Mouse (Mus musculus) testis, adult 2 months (tissue): ENCODE results near the gene R3hdm2. TPM values are rescaled to one million over a fixed set of nuclear protein-coding genes. Genes with fewer than 3 reads are reported as not detected.

Source experiments
- H3K27ac ChIP-seq: fragments of 200-500 bp; 2 replicates; pipeline ENCODE4 v1.5.1; 2012; ENCODE audit warnings: low read depth, low read length; ENCODE audit not compliant: control insufficient read depth, insufficient read depth
- H3K27me3 ChIP-seq: fragments of 200-500 bp; 2 replicates; pipeline ENCODE4 v1.6.1; 2012; ENCODE audit warnings: mild to moderate bottlenecking, low read length, moderate library complexity; ENCODE audit not compliant: control insufficient read depth, insufficient read depth
- H3K36me3 ChIP-seq: fragments of 200-500 bp; 2 replicates; pipeline ENCODE4 v1.6.1; 2012; ENCODE audit warnings: mild to moderate bottlenecking, low read length; ENCODE audit not compliant: control insufficient read depth, insufficient read depth
- H3K4me1 ChIP-seq: fragments of 200-500 bp; 2 replicates; pipeline ENCODE4 v1.6.1; 2012; ENCODE audit warnings: low read length; ENCODE audit not compliant: control insufficient read depth, insufficient read depth
- H3K4me3 ChIP-seq: fragments of 200-500 bp; 2 replicates; pipeline ENCODE4 v1.5.1; 2012; ENCODE audit warnings: low read depth, mild to moderate bottlenecking, low read length, moderate library complexity, mixed read lengths; ENCODE audit not compliant: control insufficient read depth
- CTCF ChIP-seq: fragments of 200-500 bp; IDR thresholded peaks from 2 replicates; pipeline ENCODE4 v1.5.1; 2012; ENCODE audit warnings: low read depth, mild to moderate bottlenecking, inconsistent platforms, low read length, moderate library complexity; ENCODE audit not compliant: control insufficient read depth, insufficient read depth, insufficient replicate concordance
- POLR2A ChIP-seq: fragments of 200-500 bp; IDR thresholded peaks from 2 replicates; pipeline ENCODE4 v1.6.1; 2012; ENCODE audit warnings: low read depth, mild to moderate bottlenecking, inconsistent platforms, low read length, moderate library complexity; ENCODE audit not compliant: control insufficient read depth
- polyA plus RNA-seq: library from polyadenylated mRNA; depleted of rRNA; stranded (reverse); fragments of >200 nt; gene quantifications from 2 replicates; pipeline ENCODE4 v1.2.3, GENCODE M21; 2012

R3hdm2 gene
- polyA plus RNA-seq, 1 experiment = 56.0 TPM

- Histone ChIP-seq H3K36me3 (no peaks in the 10 kb centered on the region), H3K27ac (no peak overlapping the region), H3K27me3 (no peaks in the 10 kb centered on the region), H3K4me1 (no peaks in the 10 kb centered on the region), H3K4me3 (no peak overlapping the region)
- TF ChIP-seq POLR2A = no peak
- TF ChIP-seq CTCF = no peak
These were observed 32.6 kb downstream of the R3hdm2 start for GRCm38 (mm10) chr10:127412776-127413175.

- no peaks in the 10 kb centered on the region for H3K36me3 ChIP-seq
- H3K4me1 ChIP-seq = no peaks in the 10 kb centered on the region
- no peaks in the 10 kb centered on the region for H3K27me3 ChIP-seq
- no peak for TF ChIP-seq CTCF
- TF ChIP-seq POLR2A = no peak
- H3K4me3 ChIP-seq = no peak overlapping the region
- no peak overlapping the region for H3K27ac ChIP-seq
These were observed 33.5 kb downstream of the R3hdm2 start for GRCm38 (mm10) chr10:127413585-127413984.

- no peak for TF ChIP-seq POLR2A
- TF ChIP-seq CTCF = no peak
These were observed 34.0 kb downstream of the R3hdm2 start for GRCm38 (mm10) chr10:127414141-127414540.

GRCm38 (mm10) chr10:127420131-127420530, 40.0 kb downstream of the R3hdm2 start:
- Histone ChIP-seq H3K4me1 (no peaks in the 10 kb centered on the region), H3K27ac (no peak overlapping the region), H3K36me3 (no peaks in the 10 kb centered on the region), H3K27me3 (no peaks in the 10 kb centered on the region), H3K4me3 (no peak overlapping the region)
- TF ChIP-seq POLR2A = no peak
- no peak for TF ChIP-seq CTCF

More at GRCm38 (mm10) chr10:127414141-127414540, 34.0 kb downstream of the R3hdm2 start:
- no peaks in the 10 kb centered on the region for H3K36me3 ChIP-seq
- H3K27me3 ChIP-seq = no peaks in the 10 kb centered on the region
- no peak overlapping the region for H3K4me3 ChIP-seq
- H3K27ac ChIP-seq = no peak overlapping the region
- no peaks in the 10 kb centered on the region for H3K4me1 ChIP-seq

- no peak for TF ChIP-seq POLR2A
- TF ChIP-seq CTCF = no peak
- no peaks in the 10 kb centered on the region for H3K27me3 ChIP-seq
- no peaks in the 10 kb centered on the region for H3K36me3 ChIP-seq
- no peak overlapping the region for H3K27ac ChIP-seq
- no peak overlapping the region for H3K4me3 ChIP-seq
- peaks cover 2% of the 10 kb centered on the region for H3K4me1 ChIP-seq
These were observed 40.7 kb downstream of the R3hdm2 start for GRCm38 (mm10) chr10:127420676-127421353.

GRCm38 (mm10) chr10:127422047-127422446, 41.9 kb downstream of the R3hdm2 start:
- no peak for TF ChIP-seq CTCF
- no peak for TF ChIP-seq POLR2A
- H3K27me3 ChIP-seq = no peaks in the 10 kb centered on the region
- peaks cover 2% of the 10 kb centered on the region for H3K4me1 ChIP-seq
- H3K27ac ChIP-seq = no peak overlapping the region
- H3K4me3 ChIP-seq = no peak overlapping the region
- no peaks in the 10 kb centered on the region for H3K36me3 ChIP-seq

- no peak for TF ChIP-seq CTCF
- TF ChIP-seq POLR2A = no peak
- no peak overlapping the region for H3K4me3 ChIP-seq
- no peak overlapping the region for H3K27ac ChIP-seq
- no peaks in the 10 kb centered on the region for H3K36me3 ChIP-seq
- H3K27me3 ChIP-seq = no peaks in the 10 kb centered on the region
- peaks cover 2% of the 10 kb centered on the region for H3K4me1 ChIP-seq
These were observed 45.7 kb downstream of the R3hdm2 start for GRCm38 (mm10) chr10:127425794-127426193.
